17 mouse cellular contexts compared by ENCODE assay signal in genomic region chr3:155530811-155531210, GRCm38 (mm10).
A peak's percentile ranks its signal among the peaks of the same experiment; 100 is the strongest.
DNase-seq lines count a peak whose midpoint lies in the region; ATAC-seq and TF ChIP-seq lines count a peak whose summit lies in the region.
"Had no signal": no experiment of that assay in that cellular context is flagged by ENCODE, and none has a peak within 500 bp of the region (broad histone marks: within the 10 kb centered on the region; RNA-seq: fewer than 3 reads in every experiment).

No protein-coding gene starts in this region.

- H3K4me1 ChIP-seq in hindbrain, postnatal 0 days (ENCODE audit: insufficient read depth, low read length) = no peaks in the 10 kb centered on the region
- H3K4me1 ChIP-seq in hindbrain, embryonic 14.5 days (replicated peaks; ENCODE audit: control insufficient read depth, insufficient read depth, low read length) = no peaks in the 10 kb centered on the region
- H3K4me1 ChIP-seq in E14TG2a.4 (replicated peaks; ENCODE audit: low read depth, low read length) = no peaks in the 10 kb centered on the region
- no peaks in the 10 kb centered on the region for H3K4me1 ChIP-seq in midbrain, embryonic 10.5 days
- H3K4me1 ChIP-seq: forebrain, embryonic 13.5 days; heart, embryonic 13.5 days; liver, embryonic 12.5 days; megakaryocyte, embryonic 14.5 days had no signal

- no peak overlapping the region for H3K4me2 ChIP-seq in hindbrain, postnatal 0 days (ENCODE audit: low read depth, low read length)
- no peak overlapping the region for H3K4me2 ChIP-seq in hindbrain, embryonic 14.5 days (replicated peaks)
- H3K4me2 ChIP-seq: forebrain, embryonic 13.5 days; heart, embryonic 13.5 days; liver, embryonic 12.5 days had no signal

- H3K9me3 ChIP-seq in hindbrain, postnatal 0 days (ENCODE audit: low read length) = no peaks in the 10 kb centered on the region
- no peaks in the 10 kb centered on the region for H3K9me3 ChIP-seq in hindbrain, embryonic 14.5 days (ENCODE audit: control insufficient read depth, low read length)
- no peaks in the 10 kb centered on the region for H3K9me3 ChIP-seq in E14TG2a.4 (ENCODE audit: low read length)
- no peaks in the 10 kb centered on the region for H3K9me3 ChIP-seq in midbrain, embryonic 10.5 days (replicated peaks)
- H3K9me3 ChIP-seq: forebrain, embryonic 13.5 days; heart, embryonic 13.5 days; liver, embryonic 12.5 days; megakaryocyte, embryonic 14.5 days had no signal

- H3K36me3 ChIP-seq in hindbrain, postnatal 0 days (ENCODE audit: insufficient read depth, low read length) = no peaks in the 10 kb centered on the region
- no peaks in the 10 kb centered on the region for H3K36me3 ChIP-seq in hindbrain, embryonic 14.5 days (replicated peaks; ENCODE audit: control insufficient read depth, insufficient read depth)
- no peaks in the 10 kb centered on the region for H3K36me3 ChIP-seq in E14TG2a.4 (ENCODE audit: insufficient read depth, low read length)
- H3K36me3 ChIP-seq in midbrain, embryonic 10.5 days = no peaks in the 10 kb centered on the region
- H3K36me3 ChIP-seq: heart, embryonic 13.5 days; liver, embryonic 12.5 days had no signal

- H3K4me3 ChIP-seq in hindbrain, postnatal 0 days (ENCODE audit: low read length) = no peak overlapping the region
- H3K4me3 ChIP-seq in hindbrain, embryonic 14.5 days (replicated peaks; ENCODE audit: low read length) = no peak overlapping the region
- H3K4me3 ChIP-seq in E14TG2a.4 (replicated peaks; ENCODE audit: low read length) = no peak overlapping the region
- H3K4me3 ChIP-seq in midbrain, embryonic 10.5 days = no peak overlapping the region
- H3K4me3 ChIP-seq: forebrain, embryonic 13.5 days; heart, embryonic 13.5 days; liver, embryonic 12.5 days; megakaryocyte, embryonic 14.5 days had no signal

- H3K27me3 ChIP-seq in hindbrain, postnatal 0 days (ENCODE audit: insufficient read depth, low read length) = no peaks in the 10 kb centered on the region
- no peaks in the 10 kb centered on the region for H3K27me3 ChIP-seq in hindbrain, embryonic 14.5 days (ENCODE audit: control insufficient read depth, insufficient read depth, low read length)
- H3K27me3 ChIP-seq in E14TG2a.4 (ENCODE audit: insufficient read depth, low read length) = no peaks in the 10 kb centered on the region
- H3K27me3 ChIP-seq in midbrain, embryonic 10.5 days (ENCODE audit: low read depth, poor library complexity, severe bottlenecking) = no peaks in the 10 kb centered on the region
- H3K27me3 ChIP-seq: forebrain, embryonic 13.5 days; heart, embryonic 13.5 days; liver, embryonic 12.5 days; megakaryocyte, embryonic 14.5 days had no signal

- intact Hi-C loops in left cerebral cortex, postnatal 36 days (cut with DNase I) = no loop called here

- no peak for ATAC-seq in hindbrain, postnatal 0 days
- ATAC-seq in hindbrain, embryonic 14.5 days (ENCODE audit: low FRiP score) = no peak
- ATAC-seq: forebrain, embryonic 13.5 days; liver, embryonic 12.5 days; midbrain, embryonic 16.5 days had no signal

- DNase-seq in hindbrain, postnatal 0 days (ENCODE audit: low spot score) = no peak
- no peak for DNase-seq in hindbrain, embryonic 14.5 days (ENCODE audit: low spot score)
- DNase-seq in 3T3-L1 (ENCODE audit: low read depth, low spot score) (peak; percentile 44), adipocyte (ENCODE audit: low spot score) (peak; percentile 12)
- DNase-seq in left cerebral cortex, postnatal 36 days (ENCODE audit: low spot score in 2 of 2) = no peak
- no peak for DNase-seq in midbrain, embryonic 10.5 days (ENCODE audit: low spot score)
- DNase-seq: adrenal gland, adult 2 months; cerebellum, adult 18-20 months; heart, postnatal 36 days; layer of hippocampus, postnatal 36 days; right cerebral cortex, adult 18-20 months had no signal

- TF ChIP-seq CTCF in hindbrain, postnatal 0 days (IDR thresholded peaks at IDR 0.05; ENCODE audit: low read depth) = peak; percentile 44
- TF ChIP-seq CTCF in E14TG2a.4 (conservative IDR thresholded peaks at IDR 0.05; ENCODE audit: low read length) = peak; percentile 35

- H3K9ac ChIP-seq in hindbrain, postnatal 0 days (replicated peaks; ENCODE audit: low read length) = no peak overlapping the region
- H3K9ac ChIP-seq in hindbrain, embryonic 14.5 days = no peak overlapping the region
- H3K9ac ChIP-seq: forebrain, embryonic 13.5 days; heart, embryonic 13.5 days; liver, embryonic 12.5 days had no signal

- no peak overlapping the region for H3K27ac ChIP-seq in hindbrain, postnatal 0 days
- no peak overlapping the region for H3K27ac ChIP-seq in hindbrain, embryonic 14.5 days
- H3K27ac ChIP-seq in midbrain, embryonic 10.5 days (replicated peaks) = no peak overlapping the region
- H3K27ac ChIP-seq: forebrain, embryonic 13.5 days; heart, embryonic 13.5 days; liver, embryonic 12.5 days had no signal

Comparison
In these comparisons a context has a peak if more than half of its experiments do, and no peak if none do; other contexts are left out.
1. DNase-seq: peak in 3T3-L1 (single experiment) and adipocyte (single experiment); none in hindbrain, postnatal 0 days (single experiment), hindbrain, embryonic 14.5 days (single experiment), left cerebral cortex, postnatal 36 days (0 of 2) and midbrain, embryonic 10.5 days (single experiment).